Mouse (Mus musculus): ENCODE results near the gene Mfsd11. TPM values are rescaled to one million over a fixed set of nuclear protein-coding genes. Genes with fewer than 3 reads are reported as not detected.
A peak's percentile ranks its signal among the peaks of the same experiment; 100 is the strongest.

The Mfsd11 gene
- polyA plus RNA-seq, 1 experiment from 2014 or later: 46.3 TPM

DNA sequence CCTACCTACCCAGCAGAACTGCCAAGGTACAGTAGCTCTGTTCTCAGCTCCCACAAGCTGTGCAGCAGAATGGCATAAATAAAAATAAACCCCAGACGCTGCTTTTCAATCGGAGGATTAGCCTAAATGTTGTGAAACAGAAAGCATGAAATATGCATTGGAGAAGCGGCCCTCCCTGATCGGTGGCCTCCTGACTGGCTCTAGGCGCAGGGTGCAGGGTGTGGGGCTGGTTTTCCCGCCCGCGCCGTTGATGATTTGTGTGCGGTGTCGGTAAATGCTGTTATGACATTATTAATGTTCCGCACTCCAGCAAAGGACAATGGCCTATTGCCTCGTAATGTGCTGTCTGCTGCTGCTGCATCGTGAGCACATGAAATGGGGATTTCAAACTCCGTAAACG lies 61.3 kb downstream of the Mfsd11 start:
- H3K4me2 ChIP-seq (replicated peaks): no peak overlapping the region
- peaks cover 33% of the 10 kb centered on the region for H3K27me3 ChIP-seq
- peaks cover 27% of the 10 kb centered on the region for H3K4me1 ChIP-seq
- H3K27ac ChIP-seq (replicated peaks): peak overlapping the region; percentile 35; the same call in 1 of the 2 replicates
- H3K4me3 ChIP-seq: no peak overlapping the region
- H3K9me3 ChIP-seq: no peaks in the 10 kb centered on the region
- WGBS: 66% methylated on average over 16 of the region's 16 CpGs
- no peaks in the 10 kb centered on the region for H3K36me3 ChIP-seq
- no peak for ATAC-seq (ENCODE audit: low FRiP score, low read depth)
- no peak overlapping the region for H3K9ac ChIP-seq (replicated peaks)

GRCm38 (mm10) chr11:116914267-116914885 lies 62.1 kb downstream of the Mfsd11 start:
- no peak for ATAC-seq (ENCODE audit: low FRiP score, low read depth)
- peaks cover 30% of the 10 kb centered on the region for H3K4me1 ChIP-seq
- WGBS: 58% methylated on average over 5 of the region's 5 CpGs
- H3K4me2 ChIP-seq (replicated peaks): no peak overlapping the region
- no peak overlapping the region for H3K27ac ChIP-seq (replicated peaks)
- H3K4me3 ChIP-seq: no peak overlapping the region
- no peaks in the 10 kb centered on the region for H3K9me3 ChIP-seq
- H3K36me3 ChIP-seq: no peaks in the 10 kb centered on the region
- H3K9ac ChIP-seq (replicated peaks): 0 out of 2 replicates have a peak overlapping the region, but pooled peaks have one; percentile 11
- H3K27me3 ChIP-seq: peaks cover 40% of the 10 kb centered on the region

DNA sequence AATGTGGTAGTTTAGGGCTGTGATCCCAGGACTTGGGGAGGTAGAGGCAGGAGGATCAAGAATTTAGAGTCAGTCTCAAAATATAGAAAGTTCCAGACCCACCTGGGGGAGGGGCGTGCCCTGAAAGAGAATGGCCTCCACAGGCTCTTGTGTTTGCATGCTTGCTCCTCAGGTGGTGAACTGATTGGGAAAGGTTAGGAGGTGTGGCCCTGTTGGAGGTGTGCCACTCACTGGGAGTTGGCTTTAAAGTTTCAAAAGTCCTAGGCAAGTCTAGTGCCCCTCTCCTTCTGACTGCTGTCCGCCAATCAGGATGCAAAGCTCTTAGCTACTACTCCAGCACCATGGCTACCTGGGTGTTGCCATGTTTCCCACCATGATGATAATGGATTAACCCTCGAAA lies 63.0 kb downstream of the Mfsd11 start:
- Histone ChIP-seq H3K4me3 (no peak overlapping the region), H3K9ac (replicated peaks) (no peak overlapping the region), H3K4me2 (replicated peaks) (no peak overlapping the region), H3K36me3 (no peaks in the 10 kb centered on the region), H3K9me3 (no peaks in the 10 kb centered on the region), H3K27ac (replicated peaks) (no peak overlapping the region), H3K4me1 (peaks cover 39% of the 10 kb centered on the region), H3K27me3 (peaks cover 49% of the 10 kb centered on the region)
- WGBS: 89% methylated on average over 3 of the region's 3 CpGs
- no peak for ATAC-seq (ENCODE audit: low FRiP score, low read depth)

DNA sequence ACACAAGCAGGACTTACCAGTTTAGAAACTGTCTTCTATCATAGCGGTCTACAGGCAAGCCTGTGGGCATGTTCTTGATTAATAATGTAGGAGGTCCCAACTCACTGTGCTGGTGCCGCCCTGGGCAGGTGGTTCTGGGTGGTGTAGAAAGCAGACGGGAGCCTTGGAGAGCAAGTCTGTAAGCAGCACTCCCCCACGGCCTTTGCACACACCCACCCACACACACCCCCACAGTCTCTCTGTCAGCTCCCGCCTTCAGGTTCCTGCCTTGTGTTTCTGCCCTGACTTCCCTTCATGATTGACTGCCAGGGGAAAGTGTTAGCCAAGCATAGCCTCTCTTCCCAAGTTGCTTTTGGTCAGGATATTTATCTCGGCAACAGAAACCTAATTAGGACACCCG lies 65.1 kb downstream of the Mfsd11 start:
- Histone ChIP-seq H3K27me3 (peaks cover 51% of the 10 kb centered on the region), H3K4me1 (peaks cover 60% of the 10 kb centered on the region), H3K9ac (replicated peaks) (no peak overlapping the region), H3K4me2 (replicated peaks) (no peak overlapping the region), H3K4me3 (no peak overlapping the region), H3K9me3 (no peaks in the 10 kb centered on the region), H3K27ac (replicated peaks) (no peak overlapping the region), H3K36me3 (no peaks in the 10 kb centered on the region)
- WGBS: 68% methylated on average over 7 of the region's 7 CpGs
- no peak for ATAC-seq (ENCODE audit: low FRiP score, low read depth)

- Histone ChIP-seq H3K4me2 (replicated peaks) (peak within 1 kb of the TSS; percentile 92), H3K27ac (replicated peaks) (peak within 1 kb of the TSS; percentile 84), H3K4me3 (peak within 1 kb of the TSS; percentile 82), H3K9ac (replicated peaks) (peak within 1 kb of the TSS; percentile 99), H3K36me3 (peaks cover 5% of the 10 kb centered on the region), H3K9me3 (no peaks in the 10 kb centered on the region), H3K4me1 (peaks cover 55% of the 10 kb centered on the region), H3K27me3 (peaks cover 48% of the 10 kb centered on the region)
- peak; percentile 88 for ATAC-seq (ENCODE audit: low FRiP score, low read depth)
- WGBS: 2% methylated on average over 63 of the region's 90 CpGs
Measured at GRCm38 (mm10) chr11:116918323-116919185, 66.3 kb downstream of the Mfsd11 start, which contains the start of gene Mgat5b. Mgat5b (plus strand) TSS chr11:116918863.

DNA sequence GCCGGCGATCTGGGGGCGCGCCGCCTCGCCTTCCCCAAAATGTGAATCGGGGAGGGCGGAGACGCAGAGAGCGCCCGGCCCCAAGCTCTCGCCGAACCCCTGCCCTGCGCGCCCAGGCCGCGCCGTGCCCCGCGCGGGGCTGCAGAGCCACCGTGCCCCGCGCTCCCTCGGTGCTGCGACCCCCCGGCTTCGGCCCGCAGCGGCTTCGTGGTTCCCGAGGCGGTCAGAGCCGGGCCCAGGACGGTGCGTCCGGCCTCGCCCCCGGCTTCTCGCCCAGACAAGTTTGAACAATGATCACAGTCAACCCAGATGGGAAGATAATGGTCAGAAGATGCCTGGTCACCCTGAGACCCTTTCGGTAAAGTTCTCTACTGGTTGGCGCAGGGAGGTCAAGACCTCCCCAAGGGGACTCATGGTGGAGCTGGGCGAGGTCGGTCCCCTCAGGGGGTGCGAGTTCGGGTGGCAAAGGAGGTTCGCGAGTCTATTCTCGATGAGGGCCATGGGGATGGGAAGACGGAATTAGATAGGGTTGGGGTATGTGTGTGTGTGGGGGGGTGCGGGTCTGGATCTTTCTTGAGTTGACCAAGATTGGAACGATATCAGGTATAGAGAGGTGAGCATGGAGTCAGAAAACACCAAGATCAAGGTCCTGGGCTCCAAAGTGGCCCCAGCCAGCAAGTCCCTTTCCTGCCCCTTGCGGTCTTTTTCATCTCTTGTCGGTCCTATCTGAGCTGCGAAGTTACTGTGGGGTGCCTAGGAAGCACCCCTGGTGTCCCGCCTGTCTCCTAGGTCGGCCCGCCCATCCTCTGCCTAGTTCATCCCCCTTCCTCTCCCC lies 67.2 kb downstream of the Mfsd11 start:
- H3K36me3 ChIP-seq: peaks cover 13% of the 10 kb centered on the region
- H3K9me3 ChIP-seq: no peaks in the 10 kb centered on the region
- peak overlapping the region; percentile 99 for H3K9ac ChIP-seq (replicated peaks)
- H3K27me3 ChIP-seq: peaks cover 48% of the 10 kb centered on the region
- WGBS: 1% methylated on average over 51 of the region's 58 CpGs
- H3K4me3 ChIP-seq: peak overlapping the region; percentile 82
- peak overlapping the region; percentile 92 for H3K4me2 ChIP-seq (replicated peaks)
- peak; percentile 53 for ATAC-seq (ENCODE audit: low FRiP score, low read depth)
- peaks cover 47% of the 10 kb centered on the region for H3K4me1 ChIP-seq
- H3K27ac ChIP-seq (replicated peaks): peak overlapping the region; percentile 84

DNA sequence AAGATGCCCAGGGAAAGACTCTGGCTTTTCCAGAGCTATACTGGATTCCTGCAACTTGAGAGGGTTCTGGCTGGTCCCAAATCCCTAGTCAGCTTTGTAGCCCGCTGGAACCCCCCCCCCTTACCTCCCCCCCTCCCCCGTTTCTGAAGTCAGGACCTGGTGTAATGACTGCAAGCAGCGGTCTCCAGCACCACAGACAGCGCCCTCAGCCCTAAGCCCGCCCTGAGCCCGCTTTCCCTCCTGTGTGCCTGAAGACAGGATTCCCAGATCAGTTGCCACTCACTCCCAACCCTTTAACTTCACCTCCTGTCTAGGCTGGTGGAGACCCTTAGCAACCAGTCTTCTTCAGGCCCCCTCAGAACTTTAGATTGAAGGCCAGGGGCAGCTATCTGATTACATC lies 68.5 kb downstream of the Mfsd11 start:
- Histone ChIP-seq H3K4me1 (peaks cover 46% of the 10 kb centered on the region), H3K27ac (replicated peaks) (no peak overlapping the region), H3K27me3 (peaks cover 46% of the 10 kb centered on the region), H3K36me3 (peaks cover 27% of the 10 kb centered on the region), H3K9me3 (no peaks in the 10 kb centered on the region), H3K4me3 (peak overlapping the region; percentile 82), H3K9ac (replicated peaks) (peak overlapping the region; percentile 99), H3K4me2 (replicated peaks) (peak overlapping the region; percentile 92)
- no peak for ATAC-seq (ENCODE audit: low FRiP score, low read depth)
- 6% methylated on average over 6 of the region's 6 CpGs for WGBS

DNA sequence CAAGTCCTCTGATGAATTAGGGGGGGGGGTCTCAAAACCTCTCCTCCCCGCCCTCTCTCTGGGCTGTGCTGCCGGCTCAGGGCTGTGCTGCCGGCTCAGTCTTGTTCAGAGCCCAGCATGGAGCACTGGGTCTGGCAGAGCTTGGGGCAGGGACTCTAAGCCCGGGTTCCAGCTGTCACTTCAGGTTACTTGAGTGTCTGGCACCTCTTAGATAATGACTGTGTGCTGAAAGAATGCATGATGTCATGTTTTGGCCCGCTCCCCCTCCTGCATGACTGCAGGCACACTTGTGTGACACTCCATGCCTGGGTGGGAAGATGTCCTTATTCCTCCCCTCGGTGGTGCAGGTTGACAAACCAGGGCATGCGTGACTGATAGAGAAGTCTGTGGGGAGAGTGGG lies 69.8 kb downstream of the Mfsd11 start:
- peaks cover 46% of the 10 kb centered on the region for H3K4me1 ChIP-seq
- peak; percentile 41; the same call in 1 of the 2 replicates for ATAC-seq (ENCODE audit: low FRiP score, low read depth)
- peaks cover 32% of the 10 kb centered on the region for H3K36me3 ChIP-seq
- peaks cover 33% of the 10 kb centered on the region for H3K27me3 ChIP-seq
- H3K9me3 ChIP-seq: no peaks in the 10 kb centered on the region
- H3K4me3 ChIP-seq: peak overlapping the region; percentile 10; the same call in 1 of the 2 replicates
- no peak overlapping the region for H3K9ac ChIP-seq (replicated peaks)
- H3K4me2 ChIP-seq (replicated peaks): peak overlapping the region; percentile 92
- WGBS: 44% methylated on average over 7 of the region's 7 CpGs
- no peak overlapping the region for H3K27ac ChIP-seq (replicated peaks)

Other genes starting within 250 kb of the Mfsd11 start
- 1.1 and 1.8 TPM in 2 replicates for gene Rhbdf2, start 225.4 kb upstream of the Mfsd11 start, polyA plus RNA-seq (2016; fragmentation: Nextera tagmentation; extraction: Ambion mirVana)
- gene Prcd, start 198.9 kb upstream of the Mfsd11 start, polyA plus RNA-seq (2016; fragmentation: Nextera tagmentation; extraction: Ambion mirVana): 0.37 and 0.63 TPM in 2 replicates
- gene Cygb, start 198.1 kb upstream of the Mfsd11 start, polyA plus RNA-seq (2016; fragmentation: Nextera tagmentation; extraction: Ambion mirVana): 2.8 and 3.5 TPM in 2 replicates
- gene St6galnac1, start 76.9 kb upstream of the Mfsd11 start, polyA plus RNA-seq (2016; fragmentation: Nextera tagmentation; extraction: Ambion mirVana): not detected in 2 replicates
- gene Mxra7, start 24.4 kb upstream of the Mfsd11 start, polyA plus RNA-seq (2016; fragmentation: Nextera tagmentation; extraction: Ambion mirVana): 44.2 and 45.2 TPM in 2 replicates
- gene Mettl23, start 9.2 kb upstream of the Mfsd11 start, polyA plus RNA-seq (2016; fragmentation: Nextera tagmentation; extraction: Ambion mirVana): 71.3 and 72.3 TPM in 2 replicates
- gene Jmjd6, start 9.0 kb upstream of the Mfsd11 start, polyA plus RNA-seq (2016; fragmentation: Nextera tagmentation; extraction: Ambion mirVana): 92.8 and 95.2 TPM in 2 replicates
- gene Srsf2, start 654 bp downstream of the Mfsd11 start, polyA plus RNA-seq (2016; fragmentation: Nextera tagmentation; extraction: Ambion mirVana): 848 and 913 TPM in 2 replicates
- 17.7 and 22.5 TPM in 2 replicates for gene Mgat5b, start 66.4 kb downstream of the Mfsd11 start, polyA plus RNA-seq (2016; fragmentation: Nextera tagmentation; extraction: Ambion mirVana)

All from midbrain, embryonic 12.5 days (tissue).